Mouse (Mus musculus): ENCODE measurements around the gene Gm43191. TPM values are rescaled to one million over a fixed set of nuclear protein-coding genes. Genes with fewer than 3 reads are reported as not detected.

Gm43191 gene
- polyA plus RNA-seq, 1 experiment from 2014 or later = not detected

DNA sequence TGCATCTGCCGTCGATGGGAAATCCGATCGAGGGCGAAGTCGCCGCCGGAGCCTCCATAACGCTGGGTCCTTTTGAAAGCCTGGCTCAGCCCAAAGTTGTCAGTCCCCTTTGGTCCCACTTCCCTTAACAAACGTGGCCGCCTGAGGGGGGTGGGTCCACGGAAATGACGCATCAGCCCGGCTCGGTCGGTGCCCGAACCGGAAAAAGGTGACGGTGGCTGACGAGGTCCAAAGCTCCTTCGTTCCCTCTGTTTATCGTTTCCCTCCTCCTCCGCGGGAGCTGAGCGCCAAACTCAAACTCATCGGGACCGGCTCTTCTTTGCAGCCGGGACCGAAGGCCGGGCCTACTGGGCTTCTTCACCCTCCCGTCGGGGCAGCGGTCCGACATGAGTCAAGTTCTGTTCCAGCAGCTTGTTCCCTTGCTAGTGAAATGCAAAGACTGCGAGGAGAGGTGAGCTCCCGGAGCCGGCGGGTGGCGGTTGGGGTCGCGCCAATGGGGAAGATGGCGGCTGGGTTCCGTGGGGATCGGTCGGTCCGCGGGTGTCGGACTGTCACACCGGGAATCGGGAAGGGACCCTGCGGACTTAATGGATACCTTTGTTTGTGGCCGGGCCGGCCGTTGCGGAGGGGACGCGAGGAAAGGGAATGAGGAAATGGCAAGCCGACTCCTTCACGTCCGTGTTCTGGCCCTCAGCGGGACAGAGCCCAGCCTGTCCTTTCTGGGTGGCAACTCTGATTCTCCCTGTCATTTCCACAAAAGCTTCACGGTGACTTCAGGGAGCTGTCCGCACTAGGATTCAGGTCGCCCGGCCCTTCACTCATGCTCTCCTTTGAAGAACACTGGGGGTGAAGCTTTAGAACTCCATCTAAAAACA lies 86.1 kb downstream of the Gm43191 start, which contains the start of gene Sass6:
Sass6 (plus strand) TSS at position 255 of the 875 bp plus-strand sequence.
- under 1% methylated on average over 65 of the region's 65 CpGs for WGBS
- peak within 1 kb of the TSS; percentile 88 for H3K27ac ChIP-seq (ENCODE audit: low read length)
- H3K36me3 ChIP-seq (ENCODE audit: control insufficient read depth, insufficient read depth) = peaks cover 11% of the 10 kb centered on the region
- no peaks in the 10 kb centered on the region for H3K9me3 ChIP-seq (replicated peaks; ENCODE audit: control insufficient read depth, low read length)
- peaks cover 6% of the 10 kb centered on the region for H3K4me1 ChIP-seq (ENCODE audit: control insufficient read depth, insufficient read depth, low read length)
- peak within 1 kb of the TSS; percentile 98 for H3K4me3 ChIP-seq (ENCODE audit: low read length)
- peak within 1 kb of the TSS; percentile 81 for H3K4me2 ChIP-seq (ENCODE audit: low read depth, low read length)
- ATAC-seq (replicated peaks; ENCODE audit: extremely low read depth, insufficient read depth, low FRiP score) = peak; percentile 93
- H3K9ac ChIP-seq (ENCODE audit: low read length) = peak within 1 kb of the TSS; percentile 92
- no peaks in the 10 kb centered on the region for H3K27me3 ChIP-seq (ENCODE audit: control insufficient read depth, insufficient read depth, low read length)

DNA sequence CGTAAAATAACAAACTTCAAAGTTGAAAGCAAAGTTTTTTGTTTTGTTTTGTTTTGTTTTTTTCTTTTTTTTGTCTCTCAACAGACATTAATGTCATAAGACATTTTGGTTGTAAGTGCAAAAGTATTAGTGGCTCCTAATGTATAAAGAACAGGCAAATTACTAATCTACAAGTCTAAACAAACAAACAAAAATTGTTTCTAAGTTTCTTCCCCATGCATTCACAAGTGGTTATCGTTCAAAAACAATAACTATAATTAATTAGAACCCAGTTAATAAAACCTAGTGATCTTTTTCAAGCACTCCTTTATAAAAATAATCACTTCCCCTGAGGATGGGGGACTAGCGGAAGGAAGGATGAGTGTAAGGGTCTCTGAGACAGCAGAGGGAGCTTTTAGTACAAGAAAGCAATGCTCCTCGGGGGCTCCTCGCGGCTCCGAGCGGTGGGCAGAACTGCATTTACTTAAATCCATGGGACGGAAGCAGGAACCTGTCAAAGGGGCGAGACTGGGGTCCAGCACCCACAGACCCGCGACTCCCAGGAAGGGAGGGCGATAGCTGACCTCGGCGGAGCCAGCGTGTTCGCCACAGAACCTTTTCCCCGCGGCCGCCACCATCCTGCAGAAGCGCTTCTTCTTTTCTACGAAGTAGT lies 86.9 kb downstream of the Gm43191 start:
- Histone ChIP-seq H3K36me3 (ENCODE audit: control insufficient read depth, insufficient read depth) (peaks cover 19% of the 10 kb centered on the region), H3K4me1 (ENCODE audit: control insufficient read depth, insufficient read depth, low read length) (peaks cover 6% of the 10 kb centered on the region), H3K4me3 (ENCODE audit: low read length) (peak overlapping the region; percentile 98), H3K27ac (ENCODE audit: low read length) (peak overlapping the region; percentile 88), H3K9ac (ENCODE audit: low read length) (peak overlapping the region; percentile 92), H3K27me3 (ENCODE audit: control insufficient read depth, insufficient read depth, low read length) (no peaks in the 10 kb centered on the region), H3K4me2 (ENCODE audit: low read depth, low read length) (peak overlapping the region; percentile 65), H3K9me3 (replicated peaks; ENCODE audit: control insufficient read depth, low read length) (no peaks in the 10 kb centered on the region)
- 2% methylated on average over 22 of the region's 22 CpGs for WGBS
- ATAC-seq (replicated peaks; ENCODE audit: extremely low read depth, insufficient read depth, low FRiP score) = peak; percentile 63

Other genes starting within 250 kb of the Gm43191 start
- gene Rtca, start 173.1 kb downstream of the Gm43191 start, polyA plus RNA-seq (2015; fragmentation: Nextera tagmentation; extraction: Ambion mirVana) = 52.3 and 52.9 TPM in 2 replicates
- gene Dbt, start 168.2 kb downstream of the Gm43191 start, polyA plus RNA-seq (2015; fragmentation: Nextera tagmentation; extraction: Ambion mirVana) = 24.7 and 25.3 TPM in 2 replicates
- 33.0 and 37.1 TPM in 2 replicates for gene Lrrc39, start 118.3 kb downstream of the Gm43191 start, polyA plus RNA-seq (2015; fragmentation: Nextera tagmentation; extraction: Ambion mirVana)
- 11.3 and 14.0 TPM in 2 replicates for gene Sass6, start 86.3 kb downstream of the Gm43191 start, polyA plus RNA-seq (2015; fragmentation: Nextera tagmentation; extraction: Ambion mirVana)
- 16.8 and 18.9 TPM in 2 replicates for gene Trmt13, start 66.7 kb downstream of the Gm43191 start, polyA plus RNA-seq (2015; fragmentation: Nextera tagmentation; extraction: Ambion mirVana)
- 57.0 and 57.3 TPM in 2 replicates for gene Mfsd14a, start 18.6 kb downstream of the Gm43191 start, polyA plus RNA-seq (2015; fragmentation: Nextera tagmentation; extraction: Ambion mirVana)
- gene Slc35a3, start 31.6 kb upstream of the Gm43191 start, polyA plus RNA-seq (2015; fragmentation: Nextera tagmentation; extraction: Ambion mirVana) = 9.5 and 9.9 TPM in 2 replicates
- gene Agl, start 126.9 kb upstream of the Gm43191 start, polyA plus RNA-seq (2015; fragmentation: Nextera tagmentation; extraction: Ambion mirVana) = 155 and 157 TPM in 2 replicates
- 13.8 and 21.9 TPM in 2 replicates for gene Frrs1, start 178.2 kb upstream of the Gm43191 start, polyA plus RNA-seq (2015; fragmentation: Nextera tagmentation; extraction: Ambion mirVana)